Mouse (Mus musculus): ENCODE results near the gene Smpd3. TPM values are rescaled to one million over a fixed set of nuclear protein-coding genes. Genes with fewer than 3 reads are reported as not detected.

Gene Smpd3
- polyA plus RNA-seq, 1 experiment from 2014 or later: 0.54 TPM

- no peak overlapping the region for H3K4me2 ChIP-seq
- no peaks in the 10 kb centered on the region for H3K36me3 ChIP-seq (replicated peaks)
- no peaks in the 10 kb centered on the region for H3K27me3 ChIP-seq
- no peak for ATAC-seq (ENCODE audit: insufficient read depth)
- no peak overlapping the region for H3K27ac ChIP-seq (replicated peaks)
- no peaks in the 10 kb centered on the region for H3K4me1 ChIP-seq (replicated peaks)
- 72% methylated on average over 4 of the region's 4 CpGs for whole genome bisulfite sequencing (ENCODE audit: insufficient replicate concordance)
- H3K4me3 ChIP-seq (replicated peaks): no peak overlapping the region
- H3K9me3 ChIP-seq (replicated peaks): no peaks in the 10 kb centered on the region
- H3K9ac ChIP-seq: no peak overlapping the region
These were observed 73.9 kb downstream of the Smpd3 start for GRCm38 (mm10) chr8:106263928-106264327.

- no peak overlapping the region for H3K4me3 ChIP-seq (replicated peaks)
- H3K27ac ChIP-seq (replicated peaks): no peak overlapping the region
- H3K36me3 ChIP-seq (replicated peaks): peaks cover 3% of the 10 kb centered on the region; the same call in 1 of the 2 replicates
- ATAC-seq (ENCODE audit: insufficient read depth): no peak
- H3K9ac ChIP-seq: no peak overlapping the region
- WGBS (ENCODE audit: insufficient replicate concordance): 47% methylated on average over 5 of the region's 5 CpGs
- no peaks in the 10 kb centered on the region for H3K9me3 ChIP-seq (replicated peaks)
- H3K4me2 ChIP-seq: no peak overlapping the region
- H3K27me3 ChIP-seq: no peaks in the 10 kb centered on the region
- H3K4me1 ChIP-seq (replicated peaks): no peaks in the 10 kb centered on the region
These were observed 75.4 kb downstream of the Smpd3 start for GRCm38 (mm10) chr8:106262343-106262742.

- Histone ChIP-seq H3K27ac (replicated peaks) (no peak overlapping the region), H3K36me3 (replicated peaks) (peaks cover 3% of the 10 kb centered on the region; the same call in 1 of the 2 replicates), H3K4me1 (replicated peaks) (no peaks in the 10 kb centered on the region), H3K4me2 (no peak overlapping the region), H3K27me3 (no peaks in the 10 kb centered on the region), H3K9ac (no peak overlapping the region), H3K9me3 (replicated peaks) (no peaks in the 10 kb centered on the region), H3K4me3 (replicated peaks) (no peak overlapping the region)
- ATAC-seq (ENCODE audit: insufficient read depth): no peak
- WGBS (ENCODE audit: insufficient replicate concordance): 76% methylated on average over 4 of the region's 4 CpGs
These were observed 76.9 kb downstream of the Smpd3 start for GRCm38 (mm10) chr8:106260894-106261293.

GRCm38 (mm10) chr8:106259579-106260255 is 78.1 kb downstream of the Smpd3 start:
- no peaks in the 10 kb centered on the region for H3K4me1 ChIP-seq (replicated peaks)
- 73% methylated on average over 10 of the region's 10 CpGs for WGBS (ENCODE audit: insufficient replicate concordance)
- H3K36me3 ChIP-seq (replicated peaks): peaks cover 3% of the 10 kb centered on the region; the same call in 1 of the 2 replicates
- no peak overlapping the region for H3K27ac ChIP-seq (replicated peaks)
- no peak overlapping the region for H3K4me3 ChIP-seq (replicated peaks)
- no peak overlapping the region for H3K4me2 ChIP-seq
- H3K9ac ChIP-seq: no peak overlapping the region
- H3K27me3 ChIP-seq: no peaks in the 10 kb centered on the region
- ATAC-seq (ENCODE audit: insufficient read depth): no peak
- H3K9me3 ChIP-seq (replicated peaks): no peaks in the 10 kb centered on the region

- Histone ChIP-seq H3K36me3 (replicated peaks) (peaks cover 3% of the 10 kb centered on the region; the same call in 1 of the 2 replicates), H3K27ac (replicated peaks) (no peak overlapping the region), H3K9ac (no peak overlapping the region), H3K4me3 (replicated peaks) (no peak overlapping the region), H3K27me3 (no peaks in the 10 kb centered on the region), H3K9me3 (replicated peaks) (no peaks in the 10 kb centered on the region), H3K4me2 (no peak overlapping the region), H3K4me1 (replicated peaks) (no peaks in the 10 kb centered on the region)
- ATAC-seq (ENCODE audit: insufficient read depth): no peak
- WGBS (ENCODE audit: insufficient replicate concordance): 28% methylated on average over 1 of the region's 1 CpGs
These were observed 79.6 kb downstream of the Smpd3 start for GRCm38 (mm10) chr8:106258169-106258568.

GRCm38 (mm10) chr8:106250186-106250585 is 87.6 kb downstream of the Smpd3 start:
- H3K9me3 ChIP-seq (replicated peaks): no peaks in the 10 kb centered on the region
- no peaks in the 10 kb centered on the region for H3K4me1 ChIP-seq (replicated peaks)
- 60% methylated on average over 4 of the region's 4 CpGs for WGBS (ENCODE audit: insufficient replicate concordance)
- no peak for ATAC-seq (ENCODE audit: insufficient read depth)
- no peak overlapping the region for H3K4me3 ChIP-seq (replicated peaks)
- H3K4me2 ChIP-seq: no peak overlapping the region
- no peaks in the 10 kb centered on the region for H3K27me3 ChIP-seq
- no peak overlapping the region for H3K27ac ChIP-seq (replicated peaks)
- peaks cover 59% of the 10 kb centered on the region for H3K36me3 ChIP-seq (replicated peaks)
- H3K9ac ChIP-seq: no peak overlapping the region

GRCm38 (mm10) chr8:106237106-106237505 is 100.7 kb downstream of the Smpd3 start:
- Histone ChIP-seq H3K4me3 (replicated peaks) (no peak overlapping the region), H3K9me3 (replicated peaks) (no peaks in the 10 kb centered on the region), H3K4me2 (no peak overlapping the region), H3K27ac (replicated peaks) (no peak overlapping the region), H3K36me3 (replicated peaks) (peaks cover 56% of the 10 kb centered on the region), H3K4me1 (replicated peaks) (no peaks in the 10 kb centered on the region), H3K9ac (no peak overlapping the region), H3K27me3 (no peaks in the 10 kb centered on the region)
- WGBS (ENCODE audit: insufficient replicate concordance): 81% methylated on average over 5 of the region's 5 CpGs
- ATAC-seq (ENCODE audit: insufficient read depth): no peak

GRCm38 (mm10) chr8:106234567-106235261 is 103.1 kb downstream of the Smpd3 start:
- Histone ChIP-seq H3K27ac (replicated peaks) (no peak overlapping the region), H3K4me2 (no peak overlapping the region), H3K27me3 (no peaks in the 10 kb centered on the region), H3K4me1 (replicated peaks) (no peaks in the 10 kb centered on the region), H3K36me3 (replicated peaks) (peaks cover 48% of the 10 kb centered on the region), H3K9me3 (replicated peaks) (no peaks in the 10 kb centered on the region), H3K9ac (no peak overlapping the region), H3K4me3 (replicated peaks) (no peak overlapping the region)
- no peak for ATAC-seq (ENCODE audit: insufficient read depth)
- WGBS (ENCODE audit: insufficient replicate concordance): 85% methylated on average over 17 of the region's 17 CpGs

GRCm38 (mm10) chr8:106232751-106233150 is 105.0 kb downstream of the Smpd3 start:
- no peak overlapping the region for H3K4me2 ChIP-seq
- no peaks in the 10 kb centered on the region for H3K9me3 ChIP-seq (replicated peaks)
- peaks cover 53% of the 10 kb centered on the region for H3K36me3 ChIP-seq (replicated peaks)
- no peak overlapping the region for H3K9ac ChIP-seq
- H3K4me1 ChIP-seq (replicated peaks): no peaks in the 10 kb centered on the region
- H3K4me3 ChIP-seq (replicated peaks): no peak overlapping the region
- ATAC-seq (ENCODE audit: insufficient read depth): no peak
- WGBS (ENCODE audit: insufficient replicate concordance): 68% methylated on average over 3 of the region's 3 CpGs
- no peak overlapping the region for H3K27ac ChIP-seq (replicated peaks)
- no peaks in the 10 kb centered on the region for H3K27me3 ChIP-seq

- Histone ChIP-seq H3K4me3 (replicated peaks) (no peak overlapping the region), H3K27me3 (no peaks in the 10 kb centered on the region), H3K36me3 (replicated peaks) (peaks cover 49% of the 10 kb centered on the region), H3K9ac (no peak overlapping the region), H3K9me3 (replicated peaks) (no peaks in the 10 kb centered on the region), H3K4me1 (replicated peaks) (no peaks in the 10 kb centered on the region), H3K27ac (replicated peaks) (no peak overlapping the region), H3K4me2 (no peak overlapping the region)
- 83% methylated on average over 7 of the region's 7 CpGs for WGBS (ENCODE audit: insufficient replicate concordance)
- no peak for ATAC-seq (ENCODE audit: insufficient read depth)
These were observed 106.3 kb downstream of the Smpd3 start for GRCm38 (mm10) chr8:106231536-106231935.

GRCm38 (mm10) chr8:106226589-106226988 is 111.2 kb downstream of the Smpd3 start:
- Histone ChIP-seq H3K36me3 (replicated peaks) (peaks cover 47% of the 10 kb centered on the region), H3K9ac (no peak overlapping the region)
- no peak for ATAC-seq (ENCODE audit: insufficient read depth)

More at GRCm38 (mm10) chr8:106226589-106226988, 111.2 kb downstream of the Smpd3 start:
- H3K9me3 ChIP-seq (replicated peaks): no peaks in the 10 kb centered on the region
- no peaks in the 10 kb centered on the region for H3K4me1 ChIP-seq (replicated peaks)
- H3K4me3 ChIP-seq (replicated peaks): no peak overlapping the region
- WGBS (ENCODE audit: insufficient replicate concordance): 40% methylated on average over 9 of the region's 9 CpGs
- no peak overlapping the region for H3K4me2 ChIP-seq
- H3K27ac ChIP-seq (replicated peaks): no peak overlapping the region
- no peaks in the 10 kb centered on the region for H3K27me3 ChIP-seq
